Mouse (Mus musculus): ENCODE measurements around the gene Tmem131. TPM values are rescaled to one million over a fixed set of nuclear protein-coding genes. Genes with fewer than 3 reads are reported as not detected.
A peak's percentile ranks its signal among the peaks of the same experiment; 100 is the strongest.

The Tmem131 gene
- polyA plus RNA-seq, 1 experiment from 2014 or later: 19.9 TPM

DNA sequence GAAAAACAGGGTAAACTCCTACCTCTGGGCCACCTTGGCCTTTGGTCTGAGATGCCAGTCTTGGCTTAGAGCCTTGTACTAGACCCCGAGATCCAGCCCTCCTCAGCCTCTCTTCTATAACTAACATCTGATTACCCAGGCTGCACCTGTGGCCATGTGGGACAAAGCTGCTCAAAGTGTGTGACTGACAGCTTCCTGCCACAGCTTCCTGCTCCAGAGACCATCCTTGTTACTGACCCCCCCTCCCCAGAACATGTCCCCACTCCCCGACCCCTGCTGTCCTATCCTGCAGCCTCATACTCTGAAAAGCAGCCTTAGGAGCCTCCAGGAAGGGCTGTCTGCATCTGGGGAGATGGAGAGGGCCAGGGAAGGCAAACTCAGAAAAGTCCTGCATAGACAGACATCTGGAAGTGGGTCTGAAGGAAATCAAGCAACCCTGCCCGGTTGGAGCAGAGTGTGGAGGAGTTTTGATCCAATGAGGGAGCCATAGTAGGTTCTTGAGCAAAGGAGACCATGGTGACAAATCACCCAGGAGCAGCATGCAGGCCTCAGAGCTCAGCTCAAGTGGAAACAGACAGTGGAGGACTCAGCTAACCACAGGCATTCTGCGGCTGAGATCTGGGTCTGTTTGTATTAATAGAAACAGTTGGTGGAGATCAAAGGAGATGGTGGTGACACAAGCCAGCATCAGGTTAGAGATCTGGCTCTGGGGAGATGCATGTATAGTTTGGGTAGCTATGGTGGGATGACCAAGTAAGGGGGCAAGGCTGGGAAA lies 176.8 kb downstream of the Tmem131 start:
- ATAC-seq (ENCODE audit: insufficient number of reproducible peaks, insufficient read depth, low FRiP score, low TSS enrichment): no peak
- WGBS: 58% methylated on average over 4 of the region's 4 CpGs
- no peak overlapping the region for H3K4me3 ChIP-seq
- H3K9ac ChIP-seq: no peak overlapping the region
- H3K36me3 ChIP-seq: no peaks in the 10 kb centered on the region
- no peaks in the 10 kb centered on the region for H3K9me3 ChIP-seq
- H3K27ac ChIP-seq: no peak overlapping the region
- peaks cover 11% of the 10 kb centered on the region; the same call in 1 of the 2 replicates for H3K4me1 ChIP-seq
- H3K27me3 ChIP-seq: peaks cover 13% of the 10 kb centered on the region
- H3K4me2 ChIP-seq (replicated peaks): no peak overlapping the region

DNA sequence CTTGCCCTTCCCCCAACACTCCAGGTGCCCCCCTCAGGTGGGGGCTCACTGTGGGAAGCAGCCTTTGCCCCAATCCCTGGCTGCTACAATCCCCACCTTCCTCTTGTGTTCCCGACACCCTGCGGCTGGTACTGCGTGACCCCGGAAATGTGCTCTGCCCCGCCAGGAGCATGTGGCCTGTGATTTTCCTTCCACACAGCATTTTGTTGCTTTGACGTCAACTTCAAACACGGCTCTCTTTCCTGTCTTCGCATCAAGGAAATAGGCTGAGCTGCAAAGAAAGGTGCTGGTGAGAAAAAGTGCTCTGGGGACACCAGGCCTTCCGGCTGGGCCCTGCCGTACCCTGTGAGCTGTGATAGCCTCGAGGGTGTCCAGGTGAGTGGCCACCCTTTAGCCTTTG lies 181.9 kb downstream of the Tmem131 start, which contains the start of gene Zap70:
Gene Zap70 (plus strand): TSS at position 231 of the 400 bp plus-strand sequence.
- Histone ChIP-seq H3K36me3 (no peaks in the 10 kb centered on the region), H3K4me1 (peaks cover 3% of the 10 kb centered on the region; the same call in 1 of the 2 replicates), H3K4me3 (no peak within 1 kb of the TSS), H3K9ac (no peak within 1 kb of the TSS), H3K27ac (no peak within 1 kb of the TSS), H3K4me2 (replicated peaks) (no peak within 1 kb of the TSS), H3K27me3 (no peaks in the 10 kb centered on the region), H3K9me3 (no peaks in the 10 kb centered on the region)
- WGBS: 81% methylated on average over 11 of the region's 11 CpGs
- no peak for ATAC-seq (ENCODE audit: insufficient number of reproducible peaks, insufficient read depth, low FRiP score, low TSS enrichment)

DNA sequence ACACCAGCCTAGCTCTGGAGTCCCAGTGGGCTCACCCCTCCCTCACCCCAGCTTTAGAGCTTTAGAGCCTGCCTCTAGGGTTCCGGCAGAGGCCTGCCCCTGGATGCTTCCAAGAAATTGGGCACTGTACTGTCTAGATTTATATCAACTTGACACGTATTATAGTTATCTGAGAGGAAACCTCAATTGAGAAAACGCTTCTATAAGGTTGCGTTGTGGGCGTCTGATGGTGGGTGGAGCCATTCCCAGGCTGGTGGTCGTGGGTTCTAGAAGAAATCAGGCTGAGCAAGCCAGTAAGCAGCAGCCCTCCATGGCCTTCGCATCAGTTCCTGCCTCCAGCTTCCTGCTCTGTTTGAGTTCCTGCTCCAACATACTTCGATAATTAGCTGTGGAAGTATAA lies 182.4 kb downstream of the Tmem131 start:
- no peaks in the 10 kb centered on the region for H3K36me3 ChIP-seq
- no peaks in the 10 kb centered on the region for H3K4me1 ChIP-seq
- H3K4me3 ChIP-seq: no peak overlapping the region
- H3K9ac ChIP-seq: no peak overlapping the region
- 82% methylated on average over 8 of the region's 8 CpGs for WGBS
- H3K27me3 ChIP-seq: no peaks in the 10 kb centered on the region
- no peak overlapping the region for H3K27ac ChIP-seq
- no peak overlapping the region for H3K4me2 ChIP-seq (replicated peaks)
- H3K9me3 ChIP-seq: no peaks in the 10 kb centered on the region
- no peak for ATAC-seq (ENCODE audit: insufficient number of reproducible peaks, insufficient read depth, low FRiP score, low TSS enrichment)

DNA sequence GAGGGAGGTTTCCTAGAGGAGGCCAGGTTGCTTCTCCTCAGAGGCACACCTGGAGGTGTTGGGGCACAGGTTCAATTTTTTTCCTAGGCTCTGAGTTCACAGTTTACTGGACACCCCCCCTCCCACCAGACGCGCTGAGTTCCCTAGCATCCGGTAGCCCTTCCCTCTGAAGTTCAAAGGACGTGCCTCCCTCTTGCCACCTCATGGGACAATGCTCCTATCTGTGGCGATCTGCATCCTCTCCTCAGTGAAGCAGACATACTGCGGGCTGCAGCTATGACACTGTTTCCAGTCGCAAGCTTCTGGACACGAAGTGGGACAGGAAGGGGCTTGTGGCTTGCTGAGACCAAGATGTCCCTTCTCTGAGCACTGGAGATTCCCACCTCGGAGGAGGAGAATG lies 183.1 kb downstream of the Tmem131 start:
- Histone ChIP-seq H3K9me3 (no peaks in the 10 kb centered on the region), H3K36me3 (no peaks in the 10 kb centered on the region), H3K4me2 (replicated peaks) (no peak overlapping the region), H3K27ac (no peak overlapping the region), H3K27me3 (no peaks in the 10 kb centered on the region), H3K4me1 (no peaks in the 10 kb centered on the region), H3K4me3 (no peak overlapping the region), H3K9ac (no peak overlapping the region)
- 81% methylated on average over 9 of the region's 9 CpGs for WGBS
- no peak for ATAC-seq (ENCODE audit: insufficient number of reproducible peaks, insufficient read depth, low FRiP score, low TSS enrichment)

DNA sequence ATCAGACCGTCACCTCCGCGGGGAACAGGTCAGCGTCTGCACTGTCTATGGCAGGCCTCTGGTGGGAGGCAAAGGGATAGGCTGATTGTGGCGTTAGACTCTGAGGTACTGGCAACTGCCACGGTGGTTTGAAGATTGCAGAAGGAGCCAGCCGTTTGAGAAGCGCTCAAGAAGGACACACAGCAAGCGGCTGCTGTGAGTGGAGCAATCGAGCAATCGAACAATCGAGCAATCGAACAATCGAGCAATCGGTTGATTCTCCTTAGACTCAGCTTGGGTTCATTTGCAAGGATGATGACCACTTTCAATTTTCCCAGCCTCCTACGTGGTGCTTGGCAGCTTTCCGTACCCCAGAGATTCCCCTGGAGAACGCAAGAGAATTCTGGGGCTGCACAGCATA lies 184.4 kb downstream of the Tmem131 start:
- Histone ChIP-seq H3K36me3 (no peaks in the 10 kb centered on the region), H3K9ac (no peak overlapping the region), H3K27me3 (no peaks in the 10 kb centered on the region), H3K27ac (no peak overlapping the region), H3K4me2 (replicated peaks) (no peak overlapping the region), H3K4me3 (no peak overlapping the region), H3K4me1 (no peaks in the 10 kb centered on the region), H3K9me3 (no peaks in the 10 kb centered on the region)
- ATAC-seq (ENCODE audit: insufficient number of reproducible peaks, insufficient read depth, low FRiP score, low TSS enrichment): no peak
- 88% methylated on average over 18 of the region's 18 CpGs for WGBS

DNA sequence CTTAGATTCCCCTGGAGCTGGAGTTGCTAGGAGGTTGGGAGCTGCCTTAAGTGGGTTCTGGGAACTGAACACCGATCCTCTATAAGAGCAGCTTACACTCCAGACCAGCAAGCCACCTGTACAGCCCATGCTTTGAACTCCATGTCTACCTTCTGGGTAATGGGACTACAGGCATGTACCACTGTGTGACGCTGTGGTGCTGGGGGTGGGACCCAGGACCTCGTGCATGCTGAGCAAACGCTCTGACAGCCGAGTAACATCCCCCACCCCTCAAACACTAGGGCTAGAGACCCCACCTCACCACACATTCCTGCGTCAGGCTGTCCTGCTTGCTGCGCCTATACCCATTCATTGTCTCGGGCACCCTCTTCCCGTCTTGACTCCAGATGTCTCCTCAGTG lies 184.9 kb downstream of the Tmem131 start:
- no peak overlapping the region for H3K4me3 ChIP-seq
- WGBS: 83% methylated on average over 9 of the region's 9 CpGs
- no peak overlapping the region for H3K4me2 ChIP-seq (replicated peaks)
- no peaks in the 10 kb centered on the region for H3K27me3 ChIP-seq
- no peaks in the 10 kb centered on the region for H3K9me3 ChIP-seq
- no peak for ATAC-seq (ENCODE audit: insufficient number of reproducible peaks, insufficient read depth, low FRiP score, low TSS enrichment)
- H3K4me1 ChIP-seq: no peaks in the 10 kb centered on the region
- H3K27ac ChIP-seq: no peak overlapping the region
- H3K9ac ChIP-seq: no peak overlapping the region
- H3K36me3 ChIP-seq: no peaks in the 10 kb centered on the region

DNA sequence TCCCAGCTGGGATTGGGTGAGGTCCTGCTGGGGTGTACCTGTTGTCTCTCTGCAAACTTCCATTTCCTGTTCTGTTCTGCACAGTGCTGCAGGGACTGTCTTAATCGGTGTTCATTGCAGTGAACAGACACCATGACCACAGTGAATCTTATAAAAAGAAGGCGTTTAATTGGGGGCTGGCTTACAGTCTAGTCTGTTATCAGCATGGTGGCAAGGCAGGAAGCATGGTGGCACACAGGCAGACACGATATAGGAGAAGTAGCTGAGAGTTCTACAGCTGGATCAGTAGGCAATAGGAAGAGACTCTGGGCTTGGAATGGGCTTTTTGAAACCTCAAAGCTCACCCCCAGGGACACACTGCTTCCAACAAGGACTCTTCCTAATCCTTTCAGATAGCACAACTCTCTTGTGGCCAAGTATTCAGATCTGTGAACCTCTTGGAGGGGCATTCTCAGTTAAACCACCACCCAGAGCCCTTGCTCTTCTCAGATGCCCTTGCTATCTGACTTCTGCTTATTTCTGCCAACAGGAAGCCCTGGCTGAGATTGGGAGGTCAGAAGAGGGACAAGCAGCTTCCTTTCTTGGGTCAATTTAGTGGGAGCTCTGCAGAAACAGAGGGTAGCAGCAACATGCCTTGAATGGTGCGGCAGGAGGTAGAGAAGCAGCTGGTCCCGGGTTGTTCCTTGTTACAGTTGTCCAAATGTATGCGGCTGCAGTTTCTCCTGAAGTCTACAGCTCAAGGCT lies 189.4 kb downstream of the Tmem131 start:
- H3K9me3 ChIP-seq: no peaks in the 10 kb centered on the region
- no peaks in the 10 kb centered on the region for H3K4me1 ChIP-seq
- ATAC-seq (ENCODE audit: insufficient number of reproducible peaks, insufficient read depth, low FRiP score, low TSS enrichment): no peak
- H3K9ac ChIP-seq: no peak overlapping the region
- H3K36me3 ChIP-seq: no peaks in the 10 kb centered on the region
- no peak overlapping the region for H3K4me2 ChIP-seq (replicated peaks)
- no peaks in the 10 kb centered on the region for H3K27me3 ChIP-seq
- H3K4me3 ChIP-seq: no peak overlapping the region
- H3K27ac ChIP-seq: no peak overlapping the region
- WGBS: 80% methylated on average over 6 of the region's 6 CpGs

DNA sequence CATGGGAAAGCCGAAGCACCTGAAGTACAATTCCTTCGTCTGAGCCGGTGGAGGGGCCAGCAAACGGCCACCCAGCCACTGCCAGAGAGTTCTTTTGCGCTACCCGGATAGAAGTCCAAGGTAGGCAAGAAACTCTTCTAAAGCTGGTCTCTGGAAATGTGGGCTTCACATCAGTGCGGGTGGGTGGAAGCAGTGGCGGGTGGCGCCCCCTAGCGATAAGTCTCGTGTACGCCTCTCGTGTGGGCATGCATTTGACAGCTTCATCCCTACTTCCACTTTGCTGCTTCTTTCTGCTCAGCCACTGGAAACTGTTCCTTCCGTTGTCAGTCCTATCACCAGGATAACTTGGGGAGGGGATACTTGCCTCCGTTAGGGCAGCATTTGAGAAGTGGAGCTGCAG lies 197.0 kb downstream of the Tmem131 start:
- no peak overlapping the region for H3K4me3 ChIP-seq
- WGBS: 41% methylated on average over 15 of the region's 15 CpGs
- H3K36me3 ChIP-seq: no peaks in the 10 kb centered on the region
- ATAC-seq (ENCODE audit: insufficient number of reproducible peaks, insufficient read depth, low FRiP score, low TSS enrichment): no peak
- no peak overlapping the region for H3K9ac ChIP-seq
- no peaks in the 10 kb centered on the region for H3K9me3 ChIP-seq
- H3K4me2 ChIP-seq (replicated peaks): no peak overlapping the region
- H3K4me1 ChIP-seq: no peaks in the 10 kb centered on the region
- 0 out of 2 replicates have a peak, but pooled peaks cover 4% of the 10 kb centered on the region for H3K27me3 ChIP-seq
- H3K27ac ChIP-seq: no peak overlapping the region

DNA sequence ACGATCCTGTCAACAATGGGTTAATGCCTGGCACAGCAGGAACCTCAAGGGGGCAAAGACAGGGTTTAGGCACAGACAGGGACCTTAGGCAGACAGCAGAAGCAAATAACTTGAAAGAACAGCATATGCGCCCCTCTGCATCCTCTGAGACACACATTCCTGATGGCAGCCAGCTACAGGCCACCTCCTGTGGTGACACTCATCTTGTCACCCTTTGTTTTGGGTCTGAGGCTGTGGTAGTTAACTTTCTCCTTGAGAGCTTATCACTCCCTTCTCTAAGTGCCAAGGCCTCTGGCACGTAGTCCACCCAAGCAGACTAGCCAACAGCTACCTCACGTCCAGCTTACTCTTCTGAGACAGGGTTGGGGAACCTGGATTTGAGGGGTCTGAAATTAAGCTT lies 197.8 kb downstream of the Tmem131 start:
- no peaks in the 10 kb centered on the region for H3K36me3 ChIP-seq
- no peak overlapping the region for H3K27ac ChIP-seq
- ATAC-seq (ENCODE audit: insufficient number of reproducible peaks, insufficient read depth, low FRiP score, low TSS enrichment): no peak
- H3K27me3 ChIP-seq: 0 out of 2 replicates have a peak, but pooled peaks cover 4% of the 10 kb centered on the region
- WGBS: 48% methylated on average over 4 of the region's 4 CpGs
- no peaks in the 10 kb centered on the region for H3K4me1 ChIP-seq
- H3K4me3 ChIP-seq: no peak overlapping the region
- no peaks in the 10 kb centered on the region for H3K9me3 ChIP-seq
- H3K9ac ChIP-seq: no peak overlapping the region
- no peak overlapping the region for H3K4me2 ChIP-seq (replicated peaks)

DNA sequence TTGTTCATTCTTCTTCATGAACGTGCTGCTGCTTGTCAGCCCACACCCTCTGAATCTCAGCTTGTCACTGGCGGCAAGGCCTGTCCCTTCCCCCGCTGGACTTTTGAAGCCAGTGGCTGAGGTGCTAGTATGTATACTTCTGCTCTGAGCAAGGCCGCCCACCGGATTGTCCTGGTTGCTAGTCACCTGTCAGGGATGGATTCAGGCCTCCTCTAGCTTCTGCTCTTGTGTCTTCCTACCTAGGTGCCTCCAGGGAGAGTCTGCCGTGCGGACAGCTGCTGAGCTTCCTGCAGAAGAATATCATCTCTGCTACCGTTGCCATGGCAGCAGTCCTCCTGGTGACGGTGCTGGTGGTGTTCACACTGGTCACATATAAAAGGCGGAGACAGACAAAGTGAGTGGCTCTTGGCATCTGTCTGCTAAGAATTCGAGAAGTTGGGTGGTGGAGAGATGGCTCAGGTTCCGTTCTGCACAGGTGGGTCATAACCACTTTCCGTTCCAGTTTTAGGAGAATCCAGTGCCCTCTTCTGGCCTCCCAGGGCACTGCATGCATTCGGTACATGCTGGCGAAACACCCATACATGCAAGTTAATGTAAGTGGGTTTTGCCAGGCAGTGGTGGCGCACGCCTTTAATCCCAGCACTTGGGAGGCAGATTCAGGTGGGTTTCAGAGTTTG lies 199.1 kb downstream of the Tmem131 start:
- WGBS: 24% methylated on average over 17 of the region's 17 CpGs
- peaks cover 4% of the 10 kb centered on the region; the same call in 1 of the 2 replicates for H3K27me3 ChIP-seq
- peak; percentile 55; the same call in 1 of the 2 replicates for ATAC-seq (ENCODE audit: insufficient number of reproducible peaks, insufficient read depth, low FRiP score, low TSS enrichment)

DNA sequence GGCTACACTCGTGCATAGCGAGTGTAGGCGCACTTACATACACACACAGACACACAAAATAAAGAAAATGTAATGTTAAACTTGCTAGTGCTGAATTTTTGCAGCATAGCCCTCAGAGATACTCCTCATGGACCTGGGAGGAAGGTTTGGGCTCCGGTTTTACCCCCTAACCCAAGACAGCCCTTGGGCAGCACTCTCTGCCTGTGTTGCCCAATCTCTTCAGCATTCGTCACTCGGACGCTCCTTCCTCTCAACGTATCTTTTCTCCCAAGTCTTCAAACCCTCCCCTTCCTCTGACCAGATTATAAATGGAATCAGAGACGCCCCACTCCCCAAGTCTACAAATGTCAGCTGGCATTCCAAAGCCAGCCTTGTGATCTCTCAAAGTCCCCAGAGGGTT lies 200.4 kb downstream of the Tmem131 start:
- H3K9me3 ChIP-seq: no peaks in the 10 kb centered on the region
- H3K36me3 ChIP-seq: no peaks in the 10 kb centered on the region
- no peaks in the 10 kb centered on the region for H3K4me1 ChIP-seq
- WGBS: 80% methylated on average over 9 of the region's 9 CpGs
- H3K9ac ChIP-seq: no peak overlapping the region
- H3K4me2 ChIP-seq (replicated peaks): no peak overlapping the region
- peaks cover 4% of the 10 kb centered on the region; the same call in 1 of the 2 replicates for H3K27me3 ChIP-seq
- H3K4me3 ChIP-seq: no peak overlapping the region
- no peak overlapping the region for H3K27ac ChIP-seq
- no peak for ATAC-seq (ENCODE audit: insufficient number of reproducible peaks, insufficient read depth, low FRiP score, low TSS enrichment)

More for the DNA sequence above, 199.1 kb downstream of the Tmem131 start:
- no peaks in the 10 kb centered on the region for H3K9me3 ChIP-seq
- no peak overlapping the region for H3K9ac ChIP-seq
- 0 out of 2 replicates have a peak overlapping the region, but pooled peaks have one; percentile 12 for H3K4me3 ChIP-seq
- H3K4me2 ChIP-seq (replicated peaks): peak overlapping the region; percentile 42
- no peaks in the 10 kb centered on the region for H3K36me3 ChIP-seq
- no peaks in the 10 kb centered on the region for H3K4me1 ChIP-seq
- no peak overlapping the region for H3K27ac ChIP-seq

All from embryonic facial prominence, embryonic 12.5 days (tissue).